Mouse (Mus musculus) heart, postnatal 0 days (tissue): Measurements from ENCODE around the gene Slc9a9.

Experiments
- CTCF ChIP-seq: IDR thresholded peaks from 2 replicates; pipeline ENCODE4 v1.5.1; 2016; ENCODE audit warnings: antibody characterized with exemption, control low read depth, low read depth
- EP300 ChIP-seq: IDR thresholded peaks from 2 replicates; pipeline ENCODE4 v1.6.1; 2016; ENCODE audit warnings: antibody characterized with exemption, low read depth

- TF ChIP-seq EP300 (no peak), CTCF (no peak; the same call in 1 of the 2 replicates)
Observed at GRCm38 (mm10) chr9:94669791-94670577, at the start of gene Slc9a9.
